Mouse (Mus musculus) heart, postnatal 36 days (tissue): ENCODE data around the gene Hs3st5. TPM values are rescaled to one million over a fixed set of nuclear protein-coding genes. Genes with fewer than 3 reads are reported as not detected.
A peak's percentile ranks its signal among the peaks of the same experiment; 100 is the strongest.
"Not testable (repeated sequence)": the region's sequence is repeated elsewhere in the genome, so short reads cannot be mapped to it uniquely, and the experiment has no call there.

Source experiments
- DNase-seq, 2 experiments: peaks; one replicate each; pipeline ENCODE4 v3.0.0; 2021 to 2022
- intact Hi-C: fragments of 180-260 bp; cut with DNase I; formaldehyde crosslinking; loops from one replicate; pipeline ENCODE4 v1.15.1; 2025
- total RNA-seq, 2 experiments: library from RNA; stranded (reverse); gene quantifications; 2 replicates each; pipeline ENCODE4 v1.2.3; 2021

Hs3st5 gene
- total RNA-seq, result 1 to 10 TPM; 2.4 to 3.3 TPM

GRCm38 (mm10) chr10:36506727-36507555, at the start of gene Hs3st5:
TSS of gene Hs3st5 (plus strand) at chr10:36506814.
- intact Hi-C loops, result no loop called here
- DNase-seq, result peak; percentile 6 to 11

- intact Hi-C loops, result no loop called here
- DNase-seq, result no peak
Measured at GRCm38 (mm10) chr10:36468664-36469063, 38.0 kb upstream of the Hs3st5 start.

GRCm38 (mm10) chr10:36471135-36471534, 35.5 kb upstream of the Hs3st5 start:
- DNase-seq, result no peak
- intact Hi-C loops, result no loop called here

- intact Hi-C loops, result no loop called here
- DNase-seq, result no peak
Measured at GRCm38 (mm10) chr10:36474834-36475233, 31.8 kb upstream of the Hs3st5 start.

- no peak for DNase-seq
- intact Hi-C loops, result no loop called here
Measured at GRCm38 (mm10) chr10:36477543-36477942, 29.1 kb upstream of the Hs3st5 start.

DNA sequence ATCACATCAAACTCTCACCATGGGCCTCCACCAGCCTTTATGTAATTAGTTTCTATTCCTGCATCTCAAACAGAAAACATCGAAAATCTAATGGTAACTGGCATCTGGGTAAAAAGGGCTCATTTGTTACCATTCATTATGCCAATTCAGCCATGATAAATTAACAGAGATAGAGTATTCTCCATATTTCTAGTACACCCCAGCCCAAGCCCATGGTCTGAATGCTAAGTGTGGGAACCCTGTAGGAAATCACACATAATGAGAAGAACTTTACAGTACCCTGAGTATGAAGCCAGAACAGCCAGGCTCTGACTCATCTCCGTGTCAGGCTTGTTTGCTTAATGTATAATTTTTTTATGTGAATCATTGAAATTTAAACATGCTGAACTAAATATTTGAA, 23.3 kb upstream of the Hs3st5 start:
- no peak for DNase-seq
- intact Hi-C loops, result no loop called here

DNA sequence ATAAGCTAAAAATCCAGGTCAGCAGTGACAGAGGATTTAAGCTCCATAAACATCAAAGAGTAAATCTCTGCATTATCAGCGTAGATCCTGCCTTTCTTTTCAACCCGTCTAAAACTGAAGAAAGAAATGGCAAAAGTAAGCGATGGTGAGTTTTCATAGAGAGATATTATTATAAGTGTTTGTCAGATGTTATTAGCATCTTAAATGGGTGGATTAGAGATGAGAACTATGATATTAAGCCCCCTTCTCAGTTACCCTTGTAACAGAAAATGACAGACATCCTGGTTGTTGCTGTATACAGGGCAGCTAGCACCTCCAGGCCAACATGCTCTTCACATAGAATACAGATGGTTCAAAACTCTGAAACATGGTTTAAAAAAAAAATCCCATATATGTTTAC, 22.6 kb upstream of the Hs3st5 start:
- no peak for DNase-seq
- intact Hi-C loops, result no loop called here

DNA sequence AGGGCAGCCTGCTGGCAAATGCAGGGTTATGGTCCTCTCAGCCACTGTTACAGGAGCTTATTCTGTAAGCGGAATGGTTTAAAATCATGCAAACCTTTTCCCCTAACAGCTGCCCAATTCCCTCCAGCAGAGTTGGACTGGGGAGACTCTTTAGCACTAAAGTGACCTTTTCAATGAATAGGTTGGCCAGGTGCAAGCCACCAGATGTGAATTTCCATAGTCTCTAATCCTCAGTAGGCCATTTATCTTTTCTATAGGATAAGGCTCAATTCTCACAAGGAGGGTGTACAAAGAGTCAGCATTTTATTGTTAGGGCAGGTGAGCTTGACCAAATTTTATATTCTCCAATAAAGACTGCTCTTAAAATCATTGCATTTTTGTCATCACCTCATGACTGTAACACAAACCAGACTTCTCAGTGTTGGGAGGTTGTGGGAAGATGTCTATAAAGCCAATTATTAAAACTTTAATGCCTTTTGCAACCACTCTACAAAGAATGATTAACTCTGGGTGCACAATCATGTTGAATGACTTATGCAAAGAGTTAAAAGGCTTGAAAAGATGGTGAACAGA, 21.8 kb upstream of the Hs3st5 start:
- DNase-seq, result no peak
- intact Hi-C loops, result no loop called here

- DNase-seq, result no peak
- intact Hi-C loops, result no loop called here
Measured at GRCm38 (mm10) chr10:36493566-36493965, 13.0 kb upstream of the Hs3st5 start.

GRCm38 (mm10) chr10:36499713-36500112, 6.9 kb upstream of the Hs3st5 start:
- DNase-seq, result no peak
- intact Hi-C loops, result no loop called here

- intact Hi-C loops, result no loop called here
- no peak for DNase-seq
Measured at GRCm38 (mm10) chr10:36506033-36506726, 434 bp upstream of the Hs3st5 start.

GRCm38 (mm10) chr10:36507556-36507870, 899 bp downstream of the Hs3st5 start:
- DNase-seq, result no peak
- intact Hi-C loops, result no loop called here

DNA sequence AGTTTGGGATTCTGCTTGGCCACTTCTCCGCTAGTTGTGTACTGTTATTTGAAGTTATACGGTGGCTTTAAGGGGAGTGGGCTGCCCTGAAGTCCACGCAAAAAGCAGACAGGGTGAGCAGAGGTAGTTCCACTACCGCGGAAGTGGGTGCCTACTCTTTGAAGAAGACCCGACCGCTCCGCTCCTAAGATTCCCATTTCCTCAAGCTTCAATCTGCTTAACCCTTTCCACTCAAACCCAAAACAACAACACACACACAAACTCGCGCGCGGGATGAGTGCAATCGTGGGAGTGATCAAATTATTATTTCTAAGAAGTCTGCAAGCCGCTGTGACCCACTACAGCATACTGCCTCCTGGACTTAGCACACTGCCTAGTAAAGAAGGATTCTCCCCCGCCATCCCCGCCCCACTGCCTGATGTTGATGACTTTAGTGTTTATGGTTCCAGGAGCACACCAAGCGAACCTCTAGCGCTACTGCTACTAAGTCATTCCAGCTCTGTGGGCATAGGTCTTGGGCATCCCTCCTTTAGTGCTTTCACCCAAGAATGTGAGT, 1.5 kb downstream of the Hs3st5 start:
- intact Hi-C loops, result no loop called here
- DNase-seq, result no peak

GRCm38 (mm10) chr10:36509477-36509876, 2.9 kb downstream of the Hs3st5 start:
- intact Hi-C loops, result no loop called here
- no peak for DNase-seq

- intact Hi-C loops, result no loop called here
- DNase-seq, result no peak
Measured at GRCm38 (mm10) chr10:36523881-36524280, 17.3 kb downstream of the Hs3st5 start.

- DNase-seq, result no peak
- intact Hi-C loops, result no loop called here
Measured at GRCm38 (mm10) chr10:36533633-36534335, 27.2 kb downstream of the Hs3st5 start.

- intact Hi-C loops, result loop anchor here (5.0 kb wide), 3 partner anchors 226 to 286 kb away; no protein-coding TSS in a partner anchor
- no peak for DNase-seq
Measured at GRCm38 (mm10) chr10:36546622-36547021, 40.0 kb downstream of the Hs3st5 start.

DNA sequence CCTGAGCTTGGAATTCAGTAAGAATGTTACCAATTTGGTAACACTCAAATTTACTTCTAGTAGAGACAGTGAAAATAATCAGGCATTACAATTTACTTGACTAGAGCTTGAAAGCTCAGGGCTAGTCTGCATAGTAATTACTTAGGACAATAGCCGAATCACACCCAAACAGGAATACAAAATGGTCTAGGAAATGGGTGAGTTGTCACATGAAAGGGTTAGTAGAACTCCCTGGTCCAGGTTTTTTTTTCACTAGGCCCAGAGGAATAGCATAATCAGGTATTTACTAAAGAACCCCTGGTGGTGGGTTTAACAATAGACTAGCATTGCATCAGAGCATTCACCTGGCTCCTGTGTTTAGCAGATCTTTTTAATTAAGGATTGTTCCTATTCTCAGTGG, 41.1 kb downstream of the Hs3st5 start:
- not testable (repeated sequence) for DNase-seq
- intact Hi-C loops, result loop anchor here (5.0 kb wide), 3 partner anchors 225 to 285 kb away; no protein-coding TSS in a partner anchor

DNA sequence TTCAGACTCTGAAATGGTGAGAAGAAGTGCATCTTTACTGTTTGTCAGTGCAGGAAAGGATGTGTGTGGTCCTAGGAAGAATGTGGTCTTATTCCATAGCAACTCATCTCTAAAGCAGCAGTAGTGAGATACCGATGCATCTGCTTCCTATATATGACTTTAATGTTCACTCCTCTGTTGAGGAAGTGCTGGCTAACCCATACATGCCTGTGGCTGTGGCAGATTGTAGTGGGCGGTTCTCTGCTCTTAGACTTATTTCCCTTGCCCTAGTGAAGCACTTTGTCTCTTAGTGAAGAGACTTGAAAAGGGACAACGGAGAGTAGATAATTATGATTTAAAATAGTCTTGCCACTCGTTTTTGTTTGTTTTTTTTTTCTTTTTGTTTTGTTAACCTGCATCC, 47.4 kb downstream of the Hs3st5 start:
- DNase-seq, result no peak
- intact Hi-C loops, result no loop called here

- intact Hi-C loops, result no loop called here
Measured at GRCm38 (mm10) chr10:36554941-36555888, 48.6 kb downstream of the Hs3st5 start.

More at GRCm38 (mm10) chr10:36554941-36555888, 48.6 kb downstream of the Hs3st5 start:
- DNase-seq, result no peak
